Mouse (Mus musculus): ENCODE measurements around the gene Adamtsl5. TPM values are rescaled to one million over a fixed set of nuclear protein-coding genes. Genes with fewer than 3 reads are reported as not detected.
A peak's percentile ranks its signal among the peaks of the same experiment; 100 is the strongest.

The Adamtsl5 gene
- total and polyA plus RNA-seq, 2 experiments, result 0.28 to 1.6 TPM

- H3K9ac ChIP-seq (ENCODE audit: low read depth, low read length), result peak overlapping the region; percentile 73
- peak overlapping the region; percentile 87 for H3K27ac ChIP-seq (replicated peaks; ENCODE audit: insufficient read depth, low read depth, low read length)
- DNase-seq (ENCODE audit: extremely low read depth, low read depth, low spot score), result peak; percentile 92
- no peaks in the 10 kb centered on the region for H3K36me3 ChIP-seq (ENCODE audit: control insufficient read depth, insufficient read depth, low read length)
- WGBS, result 27% methylated on average over 17 of the region's 17 CpGs
- H3K79me2 ChIP-seq (ENCODE audit: control insufficient read depth, insufficient read depth, low read length), result peaks cover 2% of the 10 kb centered on the region; the same call in 1 of the 2 replicates
- no peaks in the 10 kb centered on the region for H3K27me3 ChIP-seq (ENCODE audit: control insufficient read depth, insufficient read depth, low read length)
- H3K4me1 ChIP-seq (ENCODE audit: control insufficient read depth, insufficient read depth, low read length), result peaks cover 20% of the 10 kb centered on the region
- TF ChIP-seq POLR2A (IDR thresholded peaks at IDR 0.05; ENCODE audit: extremely low read depth, insufficient read depth, low read length) (no peak), CTCF (IDR thresholded peaks at IDR 0.05; ENCODE audit: low read depth, low read length) (0 out of 2 replicates have a peak, but pooled peaks have one; percentile 16)
- peak overlapping the region; percentile 81 for H3K4me3 ChIP-seq (ENCODE audit: insufficient read depth, low read depth, low read length)
These were observed 23.8 kb downstream of the Adamtsl5 start for GRCm38 (mm10) chr10:80324120-80325037.

GRCm38 (mm10) chr10:80323261-80324119 is 24.7 kb downstream of the Adamtsl5 start:
- H3K79me2 ChIP-seq (ENCODE audit: control insufficient read depth, insufficient read depth, low read length), result peaks cover 2% of the 10 kb centered on the region; the same call in 1 of the 2 replicates
- peaks cover 18% of the 10 kb centered on the region for H3K4me1 ChIP-seq (ENCODE audit: control insufficient read depth, insufficient read depth, low read length)
- H3K27me3 ChIP-seq (ENCODE audit: control insufficient read depth, insufficient read depth, low read length), result no peaks in the 10 kb centered on the region
- H3K9ac ChIP-seq (ENCODE audit: low read depth, low read length), result peak overlapping the region; percentile 95
- peak overlapping the region; percentile 81 for H3K4me3 ChIP-seq (ENCODE audit: insufficient read depth, low read depth, low read length)
- DNase-seq (ENCODE audit: extremely low read depth, low read depth, low spot score), result peak; percentile 92
- WGBS, result under 1% methylated on average over 45 of the region's 46 CpGs
- no peaks in the 10 kb centered on the region for H3K36me3 ChIP-seq (ENCODE audit: control insufficient read depth, insufficient read depth, low read length)
- no peak for TF ChIP-seq CTCF (IDR thresholded peaks at IDR 0.05; ENCODE audit: low read depth, low read length)
- peak; percentile 71; the same call in 1 of the 2 replicates for TF ChIP-seq POLR2A (IDR thresholded peaks at IDR 0.05; ENCODE audit: extremely low read depth, insufficient read depth, low read length)
- peak overlapping the region; percentile 97 for H3K27ac ChIP-seq (replicated peaks; ENCODE audit: insufficient read depth, low read depth, low read length)

GRCm38 (mm10) chr10:80322811-80323211 is 25.4 kb downstream of the Adamtsl5 start:
- DNase-seq (ENCODE audit: extremely low read depth, low read depth, low spot score), result peak; percentile 74
- Histone ChIP-seq H3K27me3 (ENCODE audit: control insufficient read depth, insufficient read depth, low read length) (no peaks in the 10 kb centered on the region), H3K4me1 (ENCODE audit: control insufficient read depth, insufficient read depth, low read length) (peaks cover 17% of the 10 kb centered on the region), H3K36me3 (ENCODE audit: control insufficient read depth, insufficient read depth, low read length) (no peaks in the 10 kb centered on the region), H3K4me3 (ENCODE audit: insufficient read depth, low read depth, low read length) (peak overlapping the region; percentile 81), H3K79me2 (ENCODE audit: control insufficient read depth, insufficient read depth, low read length) (peaks cover 2% of the 10 kb centered on the region; the same call in 1 of the 2 replicates), H3K27ac (replicated peaks; ENCODE audit: insufficient read depth, low read depth, low read length) (peak overlapping the region; percentile 83), H3K9ac (ENCODE audit: low read depth, low read length) (peak overlapping the region; percentile 87)
- under 1% methylated on average over 28 of the region's 28 CpGs for WGBS
- peak; percentile 42 for TF ChIP-seq CTCF (IDR thresholded peaks at IDR 0.05; ENCODE audit: low read depth, low read length)
- TF ChIP-seq POLR2A (IDR thresholded peaks at IDR 0.05; ENCODE audit: extremely low read depth, insufficient read depth, low read length), result no peak

GRCm38 (mm10) chr10:80321670-80322581 is 26.3 kb downstream of the Adamtsl5 start:
- Histone ChIP-seq H3K36me3 (ENCODE audit: control insufficient read depth, insufficient read depth, low read length) (no peaks in the 10 kb centered on the region), H3K4me3 (ENCODE audit: insufficient read depth, low read depth, low read length) (peak overlapping the region; percentile 81), H3K79me2 (ENCODE audit: control insufficient read depth, insufficient read depth, low read length) (peaks cover 2% of the 10 kb centered on the region; the same call in 1 of the 2 replicates), H3K4me1 (ENCODE audit: control insufficient read depth, insufficient read depth, low read length) (peaks cover 17% of the 10 kb centered on the region), H3K27ac (replicated peaks; ENCODE audit: insufficient read depth, low read depth, low read length) (peak overlapping the region; percentile 83), H3K27me3 (ENCODE audit: control insufficient read depth, insufficient read depth, low read length) (no peaks in the 10 kb centered on the region), H3K9ac (ENCODE audit: low read depth, low read length) (peak overlapping the region; percentile 87)
- 91% methylated on average over 21 of the region's 21 CpGs for WGBS
- TF ChIP-seq POLR2A (IDR thresholded peaks at IDR 0.05; ENCODE audit: extremely low read depth, insufficient read depth, low read length), result no peak
- TF ChIP-seq CTCF (IDR thresholded peaks at IDR 0.05; ENCODE audit: low read depth, low read length), result no peak
- DNase-seq (ENCODE audit: extremely low read depth, low read depth, low spot score), result no peak
